8 mouse cellular contexts compared by ENCODE assay signal in the genomic region with DNA sequence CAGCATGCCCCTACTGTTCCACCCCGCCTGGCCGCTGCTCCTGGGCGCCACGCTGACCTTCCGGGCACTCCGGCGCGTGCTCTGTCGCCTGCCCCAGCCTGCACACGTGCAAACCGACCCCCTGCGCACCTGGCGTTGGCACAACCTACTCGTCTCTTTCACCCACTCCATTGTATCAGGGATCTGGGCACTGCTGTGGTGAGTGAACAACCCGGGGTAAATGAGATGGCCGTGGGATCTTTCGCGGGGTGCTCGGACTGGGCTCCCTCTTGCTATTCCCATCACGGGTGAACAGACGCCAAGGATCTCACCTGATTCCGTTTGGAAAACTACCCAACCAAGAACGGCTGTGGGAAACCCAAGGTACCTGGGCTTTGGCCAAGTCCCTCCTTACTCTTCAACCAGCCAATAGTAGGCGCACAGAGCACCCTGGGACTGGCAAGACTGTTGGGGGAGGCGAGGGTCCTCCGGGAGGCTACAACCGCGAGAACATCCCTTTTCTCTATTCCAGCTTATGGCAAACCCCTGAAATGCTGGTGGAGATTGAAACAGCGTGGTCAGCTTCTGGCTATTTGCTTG. TPM values are rescaled to one million over a fixed set of nuclear protein-coding genes. Genes with fewer than 3 reads are reported as not detected.
DNase-seq lines count a peak whose midpoint lies in the region; ATAC-seq lines count a peak whose summit lies in the region.

No protein-coding gene starts in this region.

- no peak for ATAC-seq in embryonic facial prominence, embryonic 15.5 days (ENCODE audit: insufficient number of reproducible peaks, low FRiP score, low TSS enrichment, low read depth)
- no peak for ATAC-seq in hindbrain, embryonic 12.5 days (ENCODE audit: low FRiP score)

- WGBS in embryonic facial prominence, embryonic 15.5 days = under 1% methylated on average over 29 of the region's 29 CpGs
- 1% methylated on average over 29 of the region's 29 CpGs for WGBS in hindbrain, embryonic 12.5 days
- WGBS in midbrain, embryonic 10.5 days = 1% methylated on average over 29 of the region's 29 CpGs

- H3K27ac ChIP-seq in embryonic facial prominence, embryonic 15.5 days (replicated peaks) = peak overlapping the region; percentile 99
- peak overlapping the region; percentile 90 for H3K27ac ChIP-seq in hindbrain, embryonic 12.5 days
- peak overlapping the region; percentile 92 for H3K27ac ChIP-seq in midbrain, embryonic 10.5 days (replicated peaks)

- H3K9ac ChIP-seq in embryonic facial prominence, embryonic 15.5 days = peak overlapping the region; percentile 75
- peak overlapping the region; percentile 73 for H3K9ac ChIP-seq in hindbrain, embryonic 12.5 days

- H3K27me3 ChIP-seq in embryonic facial prominence, embryonic 15.5 days = no peaks in the 10 kb centered on the region
- no peaks in the 10 kb centered on the region for H3K27me3 ChIP-seq in hindbrain, embryonic 12.5 days
- no peaks in the 10 kb centered on the region for H3K27me3 ChIP-seq in midbrain, embryonic 10.5 days (ENCODE audit: low read depth, poor library complexity, severe bottlenecking)

- H3K36me3 ChIP-seq in embryonic facial prominence, embryonic 15.5 days = peaks cover 27% of the 10 kb centered on the region
- peaks cover 22% of the 10 kb centered on the region for H3K36me3 ChIP-seq in hindbrain, embryonic 12.5 days
- H3K36me3 ChIP-seq in midbrain, embryonic 10.5 days = peaks cover 37% of the 10 kb centered on the region

- H3K4me2 ChIP-seq in embryonic facial prominence, embryonic 15.5 days (replicated peaks) = peak overlapping the region; percentile 90
- H3K4me2 ChIP-seq in hindbrain, embryonic 12.5 days (replicated peaks) = peak overlapping the region; percentile 90

- peak overlapping the region; percentile 74 for H3K4me3 ChIP-seq in embryonic facial prominence, embryonic 15.5 days (replicated peaks)
- peak overlapping the region; percentile 53 for H3K4me3 ChIP-seq in hindbrain, embryonic 12.5 days
- H3K4me3 ChIP-seq in midbrain, embryonic 10.5 days = peak overlapping the region; percentile 73

- H3K9me3 ChIP-seq in embryonic facial prominence, embryonic 15.5 days (replicated peaks) = no peaks in the 10 kb centered on the region
- H3K9me3 ChIP-seq in hindbrain, embryonic 12.5 days (replicated peaks) = no peaks in the 10 kb centered on the region
- H3K9me3 ChIP-seq in midbrain, embryonic 10.5 days (replicated peaks) = no peaks in the 10 kb centered on the region

- H3K4me1 ChIP-seq in embryonic facial prominence, embryonic 15.5 days = peaks cover 47% of the 10 kb centered on the region
- H3K4me1 ChIP-seq in hindbrain, embryonic 12.5 days = peaks cover 55% of the 10 kb centered on the region
- peaks cover 72% of the 10 kb centered on the region for H3K4me1 ChIP-seq in midbrain, embryonic 10.5 days

- intact Hi-C loops in left cerebral cortex, postnatal 4 days (cut with DNase I) = loop anchor here (5.0 kb wide), 1 partner anchor 142 kb away; the partner anchor contains the start of gene Flot2

- peak; percentile 70 for DNase-seq in cerebellum, adult 9-10 months
- no peak for DNase-seq in cerebellum, adult 8-10 months
- peak; percentile 87 for DNase-seq in WW6 (ENCODE audit: low read depth, low spot score)
- DNase-seq in left cerebral cortex, postnatal 4 days = peak; percentile 80
- peak; percentile 59 for DNase-seq in midbrain, embryonic 10.5 days (ENCODE audit: low spot score)
- peak; percentile 38 to 64 for DNase-seq in thymus, adult 18-20 months

RNA-seq across cellular contexts. Expression of gene Tlcd1, which starts 2.4 kb away (rescaled TPM):
- 30.3 and 32.8 TPM in 2 replicates for polyA plus RNA-seq in embryonic facial prominence, embryonic 15.5 days (2015; fragmentation: Nextera tagmentation; extraction: Ambion mirVana)
- polyA plus RNA-seq in hindbrain, embryonic 12.5 days (2016; fragmentation: Nextera tagmentation; extraction: Ambion mirVana) = 9.4 and 10.2 TPM in 2 replicates
- 10 to 100 TPM; 15.4 to 17.3 TPM for total RNA-seq in left cerebral cortex, postnatal 4 days (2021)
- polyA plus RNA-seq in midbrain, embryonic 10.5 days (2016; fragmentation: Nextera tagmentation; extraction: Ambion mirVana) = 8.8 and 11.1 TPM in 2 replicates

RNA-seq across cellular contexts. Expression of gene Nek8, which starts 2.5 kb away (rescaled TPM):
- 17.3 and 18.4 TPM in 2 replicates for polyA plus RNA-seq in embryonic facial prominence, embryonic 15.5 days (2015; fragmentation: Nextera tagmentation; extraction: Ambion mirVana)
- polyA plus RNA-seq in hindbrain, embryonic 12.5 days (2016; fragmentation: Nextera tagmentation; extraction: Ambion mirVana) = 10.7 and 12.9 TPM in 2 replicates
- 1 to 10 TPM; 6.0 to 6.5 TPM for total RNA-seq in left cerebral cortex, postnatal 4 days (2021)
- 10.7 and 11.1 TPM in 2 replicates for polyA plus RNA-seq in midbrain, embryonic 10.5 days (2016; fragmentation: Nextera tagmentation; extraction: Ambion mirVana)

RNA-seq across cellular contexts. Expression of gene Rpl23a, which starts 4.4 kb away (rescaled TPM):
- 1,371 and 1,410 TPM in 2 replicates for polyA plus RNA-seq in embryonic facial prominence, embryonic 15.5 days (2015; fragmentation: Nextera tagmentation; extraction: Ambion mirVana)
- polyA plus RNA-seq in hindbrain, embryonic 12.5 days (2016; fragmentation: Nextera tagmentation; extraction: Ambion mirVana) = 894 and 983 TPM in 2 replicates
- 1,000 to 10,000 TPM; 1,093 to 1,122 TPM for total RNA-seq in left cerebral cortex, postnatal 4 days (2021)
- 953 and 1,066 TPM in 2 replicates for polyA plus RNA-seq in midbrain, embryonic 10.5 days (2016; fragmentation: Nextera tagmentation; extraction: Ambion mirVana)

RNA-seq across cellular contexts. Expression of gene Rab34, which starts 9.3 kb away (rescaled TPM):
- 164 and 171 TPM in 2 replicates for polyA plus RNA-seq in embryonic facial prominence, embryonic 15.5 days (2015; fragmentation: Nextera tagmentation; extraction: Ambion mirVana)
- 75.2 and 81.0 TPM in 2 replicates for polyA plus RNA-seq in hindbrain, embryonic 12.5 days (2016; fragmentation: Nextera tagmentation; extraction: Ambion mirVana)
- 10 to 100 TPM; 53.4 to 55.9 TPM for total RNA-seq in left cerebral cortex, postnatal 4 days (2021)
- polyA plus RNA-seq in midbrain, embryonic 10.5 days (2016; fragmentation: Nextera tagmentation; extraction: Ambion mirVana) = 75.0 and 83.8 TPM in 2 replicates

RNA-seq across cellular contexts. Expression of gene Traf4, which starts 13.6 kb away (rescaled TPM):
- polyA plus RNA-seq in embryonic facial prominence, embryonic 15.5 days (2015; fragmentation: Nextera tagmentation; extraction: Ambion mirVana) = 83.1 and 89.3 TPM in 2 replicates
- polyA plus RNA-seq in hindbrain, embryonic 12.5 days (2016; fragmentation: Nextera tagmentation; extraction: Ambion mirVana) = 149 and 152 TPM in 2 replicates
- 10 to 100 TPM; 74.4 to 79.6 TPM for total RNA-seq in left cerebral cortex, postnatal 4 days (2021)
- 96.3 and 109 TPM in 2 replicates for polyA plus RNA-seq in midbrain, embryonic 10.5 days (2016; fragmentation: Nextera tagmentation; extraction: Ambion mirVana)
